Mouse (Mus musculus) midbrain, embryonic 16.5 days (tissue): ENCODE data around the gene Zic5. TPM values are rescaled to one million over a fixed set of nuclear protein-coding genes. Genes with fewer than 3 reads are reported as not detected.
A peak's percentile ranks its signal among the peaks of the same experiment; 100 is the strongest.

Source experiments
- ATAC-seq: fragments of 200-750 bp; cut with Nextera tagmentation; 2 replicates; pipeline ENCODE4 v1.8.0; 2017; ENCODE audit warnings: moderate TSS enrichment
- H3K27ac ChIP-seq: fragments of 300-500 bp; sonication (generic); 2 replicates; pipeline ENCODE4 v1.5.1; 2014; ENCODE audit warnings: mild to moderate bottlenecking, low read length, mixed read lengths
- H3K27me3 ChIP-seq: fragments of 300-500 bp; sonication (generic); 2 replicates; pipeline ENCODE4 v1.6.1; 2014; ENCODE audit warnings: low read depth, low read length, mixed read lengths; ENCODE audit not compliant: control insufficient read depth, insufficient read depth
- H3K36me3 ChIP-seq: fragments of 300-500 bp; sonication (generic); 2 replicates; pipeline ENCODE4 v1.6.1; 2014; ENCODE audit warnings: mild to moderate bottlenecking, low read length, moderate library complexity, mixed read lengths; ENCODE audit not compliant: control insufficient read depth, insufficient read depth
- H3K4me1 ChIP-seq: fragments of 300-500 bp; sonication (generic); 2 replicates; pipeline ENCODE4 v1.6.1; 2014; ENCODE audit warnings: mild to moderate bottlenecking, low read length, mixed read lengths; ENCODE audit not compliant: control insufficient read depth, insufficient read depth
- H3K4me2 ChIP-seq: fragments of 300-500 bp; sonication (generic); 2 replicates; pipeline ENCODE4 v1.6.1; 2014; ENCODE audit warnings: mild to moderate bottlenecking, low read length, mixed read lengths
- H3K4me3 ChIP-seq: fragments of 300-500 bp; sonication (generic); 2 replicates; pipeline ENCODE4 v1.5.1; 2014; ENCODE audit warnings: low read depth, mild to moderate bottlenecking, low read length, moderate library complexity, mixed read lengths
- H3K9ac ChIP-seq: fragments of 300-500 bp; sonication (generic); 2 replicates; pipeline ENCODE4 v1.6.1; 2014; ENCODE audit warnings: low read depth, low read length, mixed read lengths
- H3K9me3 ChIP-seq: fragments of 300-500 bp; sonication (generic); replicated peaks from 2 replicates; pipeline ENCODE4 v1.6.1; 2014; ENCODE audit warnings: mild to moderate bottlenecking, low read length, mixed read lengths; ENCODE audit not compliant: control insufficient read depth, poor library complexity, severe bottlenecking
- WGBS: fragments of 180-500 bp; shearing (Covaris S2); extraction: QIAGEN DNeasy Blood & Tissue Kit; methylation state at CpG from one replicate; pipeline ENCODE4 v1.1.7; 2014; 5-methylcytosine and 5-hydroxymethylcytosine counted together
- polyA plus RNA-seq: library from polyadenylated mRNA; unstranded; fragments of >200 nt; fragmentation: Nextera tagmentation; extraction: Ambion mirVana; gene quantifications from 2 replicates; pipeline ENCODE4 v1.2.1, GENCODE M21; 2015

The Zic5 gene
- polyA plus RNA-seq, 1 experiment from 2014 or later, result 9.5 TPM

GRCm38 (mm10) chr14:122489041-122489440, 23.6 kb upstream of the Zic5 start:
- no peak for ATAC-seq
- Histone ChIP-seq H3K4me3 (no peak overlapping the region), H3K27ac (no peak overlapping the region), H3K36me3 (no peaks in the 10 kb centered on the region), H3K9ac (no peak overlapping the region), H3K4me2 (peak overlapping the region; percentile 30), H3K4me1 (peaks cover 2% of the 10 kb centered on the region; the same call in 1 of the 2 replicates), H3K9me3 (no peaks in the 10 kb centered on the region; the same call in 1 of the 2 replicates), H3K27me3 (peaks cover 35% of the 10 kb centered on the region)
- 2% methylated on average over 5 of the region's 5 CpGs for WGBS

- 8% methylated on average over 5 of the region's 5 CpGs for WGBS
- H3K36me3 ChIP-seq, result no peaks in the 10 kb centered on the region
- peaks cover 41% of the 10 kb centered on the region for H3K27me3 ChIP-seq
- H3K9me3 ChIP-seq, result no peaks in the 10 kb centered on the region
- H3K4me2 ChIP-seq, result no peak overlapping the region
- H3K4me3 ChIP-seq, result no peak overlapping the region
- H3K9ac ChIP-seq, result no peak overlapping the region
- H3K4me1 ChIP-seq, result peaks cover 2% of the 10 kb centered on the region; the same call in 1 of the 2 replicates
- H3K27ac ChIP-seq, result peak overlapping the region; percentile 54; the same call in 1 of the 2 replicates
- ATAC-seq, result no peak
Measured at GRCm38 (mm10) chr14:122487366-122487765, 21.9 kb upstream of the Zic5 start.

GRCm38 (mm10) chr14:122486611-122487010, 21.1 kb upstream of the Zic5 start:
- peaks cover 2% of the 10 kb centered on the region; the same call in 1 of the 2 replicates for H3K4me1 ChIP-seq
- H3K9me3 ChIP-seq, result no peaks in the 10 kb centered on the region
- 31% methylated on average over 1 of the region's 1 CpGs for WGBS
- H3K36me3 ChIP-seq, result no peaks in the 10 kb centered on the region
- peaks cover 43% of the 10 kb centered on the region for H3K27me3 ChIP-seq
- H3K4me2 ChIP-seq, result no peak overlapping the region
- H3K27ac ChIP-seq, result no peak overlapping the region
- H3K9ac ChIP-seq, result no peak overlapping the region
- H3K4me3 ChIP-seq, result no peak overlapping the region
- ATAC-seq, result no peak

DNA sequence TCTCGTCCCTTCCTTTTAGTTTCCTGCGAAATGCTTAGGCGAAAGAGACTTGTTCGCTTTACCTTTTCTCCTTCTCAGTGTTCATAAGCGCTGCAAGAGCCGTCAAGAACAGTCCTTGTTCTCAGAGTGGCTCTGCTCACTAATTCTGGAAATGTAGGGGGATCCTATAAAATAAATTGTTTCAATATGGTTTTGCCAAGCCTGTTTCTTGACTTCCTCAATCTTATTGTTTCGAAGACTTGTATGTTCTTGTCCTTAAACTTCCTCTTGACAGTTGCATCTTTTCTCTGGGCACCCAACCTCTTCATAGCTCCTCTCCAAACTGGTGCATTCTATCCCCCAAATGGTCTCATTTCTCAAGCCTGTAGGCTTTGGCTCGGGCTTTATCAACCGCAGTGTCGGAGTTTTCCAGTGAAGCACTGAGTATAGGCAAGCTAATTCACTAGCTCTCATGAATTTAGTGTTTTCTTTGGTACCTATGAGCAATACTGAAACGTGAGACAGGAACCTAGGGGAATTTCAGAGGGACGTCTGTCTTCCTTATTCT, 20.2 kb upstream of the Zic5 start:
- no peak overlapping the region for H3K9ac ChIP-seq
- H3K27me3 ChIP-seq, result peaks cover 40% of the 10 kb centered on the region
- H3K4me2 ChIP-seq, result peak overlapping the region; percentile 56
- peaks cover 2% of the 10 kb centered on the region; the same call in 1 of the 2 replicates for H3K4me1 ChIP-seq
- no peak for ATAC-seq
- H3K36me3 ChIP-seq, result no peaks in the 10 kb centered on the region
- no peaks in the 10 kb centered on the region for H3K9me3 ChIP-seq
- peak overlapping the region; percentile 54 for H3K27ac ChIP-seq
- H3K4me3 ChIP-seq, result no peak overlapping the region; the same call in 1 of the 2 replicates
- 10% methylated on average over 12 of the region's 12 CpGs for WGBS

- ATAC-seq, result peak; percentile 23; the same call in 1 of the 2 replicates
- H3K9me3 ChIP-seq, result no peaks in the 10 kb centered on the region
- peaks cover 44% of the 10 kb centered on the region for H3K27me3 ChIP-seq
- peak overlapping the region; percentile 7; the same call in 1 of the 2 replicates for H3K4me3 ChIP-seq
- peak overlapping the region; percentile 66 for H3K27ac ChIP-seq
- WGBS, result 4% methylated on average over 24 of the region's 24 CpGs
- no peaks in the 10 kb centered on the region for H3K36me3 ChIP-seq
- peak overlapping the region; percentile 56 for H3K4me2 ChIP-seq
- H3K4me1 ChIP-seq, result peaks cover 2% of the 10 kb centered on the region; the same call in 1 of the 2 replicates
- H3K9ac ChIP-seq, result 0 out of 2 replicates have a peak overlapping the region, but pooled peaks have one; percentile 26
Measured at GRCm38 (mm10) chr14:122484844-122485551, 19.5 kb upstream of the Zic5 start.

- ATAC-seq, result no peak
- Histone ChIP-seq H3K4me2 (peak overlapping the region; percentile 56), H3K4me3 (peak overlapping the region; percentile 18; the same call in 1 of the 2 replicates), H3K36me3 (no peaks in the 10 kb centered on the region), H3K9me3 (no peaks in the 10 kb centered on the region), H3K27ac (peak overlapping the region; percentile 66), H3K9ac (peak overlapping the region; percentile 26; the same call in 1 of the 2 replicates), H3K27me3 (peaks cover 44% of the 10 kb centered on the region), H3K4me1 (peaks cover 2% of the 10 kb centered on the region; the same call in 1 of the 2 replicates)
- WGBS, result 12% methylated on average over 4 of the region's 4 CpGs
Measured at GRCm38 (mm10) chr14:122484458-122484843, 19.0 kb upstream of the Zic5 start.

GRCm38 (mm10) chr14:122483556-122484421, 18.3 kb upstream of the Zic5 start:
- Histone ChIP-seq H3K9ac (peak overlapping the region; percentile 13; the same call in 1 of the 2 replicates), H3K4me2 (peak overlapping the region; percentile 56), H3K36me3 (no peaks in the 10 kb centered on the region), H3K4me1 (peaks cover 2% of the 10 kb centered on the region; the same call in 1 of the 2 replicates), H3K27me3 (peaks cover 44% of the 10 kb centered on the region), H3K27ac (peak overlapping the region; percentile 66), H3K9me3 (no peaks in the 10 kb centered on the region), H3K4me3 (peak overlapping the region; percentile 18; the same call in 1 of the 2 replicates)
- 16% methylated on average over 18 of the region's 18 CpGs for WGBS
- ATAC-seq, result no peak

- peaks cover 2% of the 10 kb centered on the region; the same call in 1 of the 2 replicates for H3K4me1 ChIP-seq
- peak overlapping the region; percentile 62; the same call in 1 of the 2 replicates for H3K9ac ChIP-seq
- ATAC-seq, result no peak
Measured at GRCm38 (mm10) chr14:122483024-122483385, 17.5 kb upstream of the Zic5 start.

More at GRCm38 (mm10) chr14:122483024-122483385, 17.5 kb upstream of the Zic5 start:
- Histone ChIP-seq H3K36me3 (no peaks in the 10 kb centered on the region), H3K4me2 (peak overlapping the region; percentile 56), H3K27ac (peak overlapping the region; percentile 75), H3K4me3 (peak overlapping the region; percentile 25; the same call in 1 of the 2 replicates), H3K9me3 (no peaks in the 10 kb centered on the region), H3K27me3 (peaks cover 47% of the 10 kb centered on the region)
- WGBS, result 7% methylated on average over 5 of the region's 5 CpGs
